Mouse (Mus musculus): ENCODE data around the gene Atp1a2. TPM values are rescaled to one million over a fixed set of nuclear protein-coding genes. Genes with fewer than 3 reads are reported as not detected.

Atp1a2 gene
- polyA plus RNA-seq, 1 experiment from 2014 or later, result 7.5 TPM

- Histone ChIP-seq H3K9me3 (replicated peaks; ENCODE audit: control insufficient read depth, low read length) (no peaks in the 10 kb centered on the region), H3K27me3 (ENCODE audit: control insufficient read depth, insufficient read depth, low read length) (no peaks in the 10 kb centered on the region), H3K36me3 (ENCODE audit: control insufficient read depth, insufficient read depth, low read length) (no peaks in the 10 kb centered on the region), H3K9ac (ENCODE audit: low read length) (peak overlapping the region; percentile 20; the same call in 1 of the 2 replicates), H3K4me2 (ENCODE audit: low read depth, low read length) (no peak overlapping the region), H3K27ac (ENCODE audit: low read length) (no peak overlapping the region), H3K4me3 (replicated peaks; ENCODE audit: low read length) (no peak overlapping the region), H3K4me1 (ENCODE audit: control insufficient read depth, insufficient read depth, low read length) (peaks cover 12% of the 10 kb centered on the region)
- ATAC-seq (ENCODE audit: insufficient read depth, low FRiP score), result no peak
- 27% methylated on average over 6 of the region's 6 CpGs for WGBS
Observed at GRCm38 (mm10) chr1:172302851-172303250, 5.0 kb upstream of the Atp1a2 start.

- no peaks in the 10 kb centered on the region for H3K27me3 ChIP-seq (ENCODE audit: control insufficient read depth, insufficient read depth, low read length)
- no peak overlapping the region for H3K27ac ChIP-seq (ENCODE audit: low read length)
- H3K9me3 ChIP-seq (replicated peaks; ENCODE audit: control insufficient read depth, low read length), result no peaks in the 10 kb centered on the region
- H3K9ac ChIP-seq (ENCODE audit: low read length), result no peak overlapping the region
- no peak overlapping the region for H3K4me2 ChIP-seq (ENCODE audit: low read depth, low read length)
- WGBS, result 60% methylated on average over 3 of the region's 3 CpGs
- H3K4me1 ChIP-seq (ENCODE audit: control insufficient read depth, insufficient read depth, low read length), result peaks cover 12% of the 10 kb centered on the region
- H3K4me3 ChIP-seq (replicated peaks; ENCODE audit: low read length), result no peak overlapping the region
- no peak for ATAC-seq (ENCODE audit: insufficient read depth, low FRiP score)
- H3K36me3 ChIP-seq (ENCODE audit: control insufficient read depth, insufficient read depth, low read length), result no peaks in the 10 kb centered on the region
Observed at GRCm38 (mm10) chr1:172302311-172302710, 4.4 kb upstream of the Atp1a2 start.

GRCm38 (mm10) chr1:172301180-172301579 is 3.3 kb upstream of the Atp1a2 start:
- H3K4me2 ChIP-seq (ENCODE audit: low read depth, low read length), result no peak overlapping the region
- H3K27me3 ChIP-seq (ENCODE audit: control insufficient read depth, insufficient read depth, low read length), result no peaks in the 10 kb centered on the region
- H3K36me3 ChIP-seq (ENCODE audit: control insufficient read depth, insufficient read depth, low read length), result no peaks in the 10 kb centered on the region
- no peak overlapping the region for H3K4me3 ChIP-seq (replicated peaks; ENCODE audit: low read length)
- H3K4me1 ChIP-seq (ENCODE audit: control insufficient read depth, insufficient read depth, low read length), result peaks cover 16% of the 10 kb centered on the region
- H3K9me3 ChIP-seq (replicated peaks; ENCODE audit: control insufficient read depth, low read length), result no peaks in the 10 kb centered on the region
- ATAC-seq (ENCODE audit: insufficient read depth, low FRiP score), result no peak
- no peak overlapping the region for H3K27ac ChIP-seq (ENCODE audit: low read length)
- 46% methylated on average over 12 of the region's 12 CpGs for WGBS
- H3K9ac ChIP-seq (ENCODE audit: low read length), result no peak overlapping the region

GRCm38 (mm10) chr1:172300247-172300646 is 2.4 kb upstream of the Atp1a2 start:
- 61% methylated on average over 5 of the region's 5 CpGs for WGBS

GRCm38 (mm10) chr1:172299528-172299927 is 1.7 kb upstream of the Atp1a2 start:
- no peaks in the 10 kb centered on the region for H3K36me3 ChIP-seq (ENCODE audit: control insufficient read depth, insufficient read depth, low read length)
- H3K9ac ChIP-seq (ENCODE audit: low read length), result no peak overlapping the region
- no peak overlapping the region for H3K4me3 ChIP-seq (replicated peaks; ENCODE audit: low read length)
- H3K27me3 ChIP-seq (ENCODE audit: control insufficient read depth, insufficient read depth, low read length), result no peaks in the 10 kb centered on the region
- WGBS, result 78% methylated on average over 7 of the region's 7 CpGs
- no peaks in the 10 kb centered on the region for H3K9me3 ChIP-seq (replicated peaks; ENCODE audit: control insufficient read depth, low read length)
- no peak overlapping the region for H3K4me2 ChIP-seq (ENCODE audit: low read depth, low read length)
- H3K27ac ChIP-seq (ENCODE audit: low read length), result no peak overlapping the region
- no peak for ATAC-seq (ENCODE audit: insufficient read depth, low FRiP score)
- peaks cover 22% of the 10 kb centered on the region for H3K4me1 ChIP-seq (ENCODE audit: control insufficient read depth, insufficient read depth, low read length)

More at GRCm38 (mm10) chr1:172300247-172300646, 2.4 kb upstream of the Atp1a2 start:
- no peaks in the 10 kb centered on the region for H3K9me3 ChIP-seq (replicated peaks; ENCODE audit: control insufficient read depth, low read length)
- H3K27me3 ChIP-seq (ENCODE audit: control insufficient read depth, insufficient read depth, low read length), result no peaks in the 10 kb centered on the region
- no peak overlapping the region for H3K4me3 ChIP-seq (replicated peaks; ENCODE audit: low read length)
- H3K36me3 ChIP-seq (ENCODE audit: control insufficient read depth, insufficient read depth, low read length), result no peaks in the 10 kb centered on the region
- no peak overlapping the region for H3K4me2 ChIP-seq (ENCODE audit: low read depth, low read length)
- peaks cover 22% of the 10 kb centered on the region for H3K4me1 ChIP-seq (ENCODE audit: control insufficient read depth, insufficient read depth, low read length)
- H3K9ac ChIP-seq (ENCODE audit: low read length), result no peak overlapping the region
- ATAC-seq (ENCODE audit: insufficient read depth, low FRiP score), result no peak
- H3K27ac ChIP-seq (ENCODE audit: low read length), result no peak overlapping the region

GRCm38 (mm10) chr1:172296816-172297510 is 901 bp downstream of the Atp1a2 start:
- 63% methylated on average over 6 of the region's 6 CpGs for WGBS
- Histone ChIP-seq H3K4me3 (replicated peaks; ENCODE audit: low read length) (peak overlapping the region; percentile 36), H3K36me3 (ENCODE audit: control insufficient read depth, insufficient read depth, low read length) (no peaks in the 10 kb centered on the region), H3K27ac (ENCODE audit: low read length) (peak overlapping the region; percentile 34), H3K4me1 (ENCODE audit: control insufficient read depth, insufficient read depth, low read length) (peaks cover 12% of the 10 kb centered on the region), H3K27me3 (ENCODE audit: control insufficient read depth, insufficient read depth, low read length) (no peaks in the 10 kb centered on the region), H3K4me2 (ENCODE audit: low read depth, low read length) (peak overlapping the region; percentile 53), H3K9ac (ENCODE audit: low read length) (peak overlapping the region; percentile 51), H3K9me3 (replicated peaks; ENCODE audit: control insufficient read depth, low read length) (no peaks in the 10 kb centered on the region)
- no peak for ATAC-seq (ENCODE audit: insufficient read depth, low FRiP score)

- Histone ChIP-seq H3K9me3 (replicated peaks; ENCODE audit: control insufficient read depth, low read length) (no peaks in the 10 kb centered on the region), H3K27me3 (ENCODE audit: control insufficient read depth, insufficient read depth, low read length) (no peaks in the 10 kb centered on the region), H3K4me2 (ENCODE audit: low read depth, low read length) (peak overlapping the region; percentile 53; the same call in 1 of the 2 replicates), H3K4me1 (ENCODE audit: control insufficient read depth, insufficient read depth, low read length) (peaks cover 12% of the 10 kb centered on the region), H3K27ac (ENCODE audit: low read length) (peak overlapping the region; percentile 35), H3K9ac (ENCODE audit: low read length) (peak overlapping the region; percentile 43; the same call in 1 of the 2 replicates), H3K4me3 (replicated peaks; ENCODE audit: low read length) (no peak overlapping the region), H3K36me3 (ENCODE audit: control insufficient read depth, insufficient read depth, low read length) (no peaks in the 10 kb centered on the region)
- ATAC-seq (ENCODE audit: insufficient read depth, low FRiP score), result 0 out of 2 replicates have a peak, but pooled peaks have one; percentile 34
- WGBS, result 33% methylated on average over 4 of the region's 4 CpGs
Observed at GRCm38 (mm10) chr1:172295751-172296197, 2.1 kb downstream of the Atp1a2 start.

- H3K27me3 ChIP-seq (ENCODE audit: control insufficient read depth, insufficient read depth, low read length), result no peaks in the 10 kb centered on the region
- H3K4me3 ChIP-seq (replicated peaks; ENCODE audit: low read length), result no peak overlapping the region
- WGBS, result 88% methylated on average over 11 of the region's 11 CpGs
- H3K36me3 ChIP-seq (ENCODE audit: control insufficient read depth, insufficient read depth, low read length), result no peaks in the 10 kb centered on the region
- peaks cover 12% of the 10 kb centered on the region for H3K4me1 ChIP-seq (ENCODE audit: control insufficient read depth, insufficient read depth, low read length)
- no peaks in the 10 kb centered on the region for H3K9me3 ChIP-seq (replicated peaks; ENCODE audit: control insufficient read depth, low read length)
- no peak for ATAC-seq (ENCODE audit: insufficient read depth, low FRiP score)
- H3K27ac ChIP-seq (ENCODE audit: low read length), result no peak overlapping the region
- no peak overlapping the region for H3K9ac ChIP-seq (ENCODE audit: low read length)
- no peak overlapping the region for H3K4me2 ChIP-seq (ENCODE audit: low read depth, low read length)
Observed at GRCm38 (mm10) chr1:172293449-172293848, 4.4 kb downstream of the Atp1a2 start.

- no peak overlapping the region for H3K4me3 ChIP-seq (replicated peaks; ENCODE audit: low read length)
- no peak for ATAC-seq (ENCODE audit: insufficient read depth, low FRiP score)
- no peak overlapping the region for H3K27ac ChIP-seq (ENCODE audit: low read length)
- H3K27me3 ChIP-seq (ENCODE audit: control insufficient read depth, insufficient read depth, low read length), result no peaks in the 10 kb centered on the region
- H3K36me3 ChIP-seq (ENCODE audit: control insufficient read depth, insufficient read depth, low read length), result no peaks in the 10 kb centered on the region
- WGBS, result 83% methylated on average over 2 of the region's 2 CpGs
- no peak overlapping the region for H3K4me2 ChIP-seq (ENCODE audit: low read depth, low read length)
- H3K9ac ChIP-seq (ENCODE audit: low read length), result no peak overlapping the region
- H3K4me1 ChIP-seq (ENCODE audit: control insufficient read depth, insufficient read depth, low read length), result peaks cover 10% of the 10 kb centered on the region
- H3K9me3 ChIP-seq (replicated peaks; ENCODE audit: control insufficient read depth, low read length), result no peaks in the 10 kb centered on the region
Observed at GRCm38 (mm10) chr1:172292880-172293279, 5.0 kb downstream of the Atp1a2 start.
